Mouse (Mus musculus): ENCODE measurements around the gene Ndufs6.

Gene Ndufs6

DNA sequence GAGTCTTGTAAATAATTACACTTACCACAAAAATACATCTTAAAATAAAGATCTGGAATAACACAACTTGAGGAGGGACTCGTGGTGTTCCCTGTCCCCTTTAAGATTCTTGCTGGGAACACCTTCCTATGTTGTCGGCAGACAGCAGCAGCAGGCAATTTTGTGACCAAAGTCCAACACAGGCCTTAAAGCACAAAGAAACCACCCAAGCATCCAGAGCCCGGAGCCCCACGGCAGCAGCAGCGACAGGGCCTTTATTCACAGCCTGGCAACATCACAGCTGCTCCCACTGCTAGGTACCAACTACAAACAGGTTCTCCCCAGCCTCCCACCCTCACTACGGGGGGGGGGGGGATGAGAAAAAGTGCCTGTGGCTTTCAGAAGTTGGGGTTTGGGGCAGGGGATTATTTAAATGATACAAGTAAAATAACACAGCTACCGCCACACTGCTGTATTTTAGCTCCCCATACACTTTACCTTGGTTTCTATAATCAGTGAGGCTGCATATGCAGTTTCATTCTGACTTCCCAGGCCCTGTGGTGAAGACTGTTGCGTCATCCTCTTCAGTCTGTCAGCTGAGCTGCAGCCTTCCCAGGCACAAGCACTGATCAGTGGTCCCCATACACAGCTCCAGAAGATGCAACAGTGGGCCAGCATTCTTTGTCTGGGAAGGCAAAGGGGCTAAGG lies 22.8 kb downstream of the Ndufs6 start:
- no peak for DNase-seq

GRCm38 (mm10) chr13:73304729-73305128 lies 23.6 kb downstream of the Ndufs6 start:
- no peak for DNase-seq

DNA sequence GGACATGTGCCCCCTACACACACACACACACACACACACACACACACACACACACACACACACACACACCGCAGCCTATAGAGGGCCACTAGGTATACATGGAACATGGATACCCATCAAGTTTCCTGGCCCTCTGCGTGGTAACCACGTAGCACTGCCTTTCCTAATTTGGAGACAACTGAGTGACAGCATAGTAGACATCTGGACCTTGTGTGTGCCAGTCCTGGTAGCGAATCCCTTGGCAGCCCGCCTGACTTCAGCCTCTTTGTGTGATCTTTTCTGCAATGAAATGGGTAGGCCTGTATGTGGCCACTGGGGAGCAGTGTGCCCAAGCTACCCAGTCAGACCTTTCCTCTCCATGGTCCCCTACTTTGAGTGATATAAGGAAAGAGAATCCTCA lies 29.0 kb downstream of the Ndufs6 start:
- DNase-seq, result peak in 1 of 2 experiments; percentile 12

GRCm38 (mm10) chr13:73298717-73299116 lies 29.6 kb downstream of the Ndufs6 start:
- no peak for DNase-seq

GRCm38 (mm10) chr13:73291102-73291501 lies 37.2 kb downstream of the Ndufs6 start:
- no peak for DNase-seq

GRCm38 (mm10) chr13:73290206-73290605 lies 38.1 kb downstream of the Ndufs6 start:
- no peak for DNase-seq

DNA sequence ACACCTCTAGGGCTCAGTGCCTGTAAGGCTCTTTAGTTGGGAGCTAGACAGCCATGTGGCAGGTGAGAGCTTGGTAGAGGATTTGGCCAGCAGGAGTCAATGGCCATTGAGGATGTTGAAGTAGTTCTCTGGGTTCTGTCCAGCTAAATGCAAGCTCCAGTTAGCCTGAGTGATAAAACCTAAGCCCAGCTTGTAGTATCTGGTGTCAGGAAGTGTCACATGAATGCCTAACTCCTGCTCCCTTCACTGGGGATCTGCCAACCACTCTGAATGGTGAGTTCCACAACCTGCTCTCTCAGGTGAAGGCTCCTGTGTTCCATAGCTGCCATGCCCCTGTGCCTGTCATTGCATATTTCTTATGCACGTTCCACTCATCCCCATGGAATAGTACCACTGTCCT lies 44.8 kb downstream of the Ndufs6 start:
- no peak for DNase-seq

DNA sequence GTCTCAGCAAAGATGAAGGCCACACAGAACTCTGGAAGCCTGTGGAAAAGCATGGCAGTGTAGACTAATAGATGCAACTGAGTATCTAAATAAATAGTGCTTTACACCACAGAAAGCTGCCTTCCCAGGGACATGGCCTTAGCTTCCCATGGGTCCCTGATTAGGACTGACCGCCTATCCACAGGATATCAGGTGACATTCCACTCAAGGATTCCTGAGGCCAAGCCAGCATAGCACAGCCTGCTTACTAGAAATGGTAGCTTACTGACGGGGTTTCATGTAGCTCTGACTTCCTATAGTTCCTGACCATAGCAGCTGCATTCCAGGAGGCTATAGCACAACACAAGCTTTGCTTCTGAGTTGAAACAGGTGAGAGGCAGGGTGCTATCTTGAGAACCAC lies 45.9 kb downstream of the Ndufs6 start:
- no peak for DNase-seq

DNA sequence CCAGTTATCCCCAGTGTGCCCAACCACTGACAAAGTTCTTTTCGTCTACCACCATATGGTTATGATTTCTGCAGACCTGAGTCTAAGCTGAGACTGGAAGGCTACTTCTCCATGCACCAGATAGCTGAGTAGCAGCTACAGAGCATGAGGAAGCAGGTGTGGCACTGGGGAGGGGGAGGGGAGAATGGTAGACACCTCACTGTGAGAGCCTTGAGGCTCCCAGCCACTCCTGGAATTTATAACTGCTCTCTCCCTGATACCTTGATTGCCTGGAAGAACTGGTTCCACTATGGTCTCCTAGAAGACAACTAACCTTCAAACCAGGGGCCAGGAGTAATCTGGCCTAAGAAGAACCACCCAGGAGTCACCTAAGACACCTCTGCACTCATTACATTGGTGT lies 49.1 kb downstream of the Ndufs6 start:
- DNase-seq, result no peak

DNA sequence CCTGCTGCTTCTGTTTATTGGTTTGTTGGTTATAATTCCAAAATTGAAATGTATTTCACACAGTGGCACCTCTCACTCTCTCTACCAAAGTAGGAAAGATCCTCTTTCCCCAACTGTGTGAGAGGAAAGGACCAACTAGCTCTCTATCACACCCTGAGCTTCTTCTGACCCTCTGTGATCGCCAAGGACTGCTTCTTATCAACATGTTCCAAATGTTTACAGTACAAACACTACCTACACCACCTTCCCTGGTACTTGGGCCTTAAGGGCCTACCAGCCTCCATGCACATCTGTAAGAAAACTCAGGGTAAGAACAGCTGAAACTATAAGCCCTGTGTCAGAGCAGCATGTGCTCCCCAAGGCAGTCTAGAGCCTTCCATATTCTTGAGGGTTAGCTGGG lies 50.5 kb downstream of the Ndufs6 start:
- DNase-seq, result no peak

DNA sequence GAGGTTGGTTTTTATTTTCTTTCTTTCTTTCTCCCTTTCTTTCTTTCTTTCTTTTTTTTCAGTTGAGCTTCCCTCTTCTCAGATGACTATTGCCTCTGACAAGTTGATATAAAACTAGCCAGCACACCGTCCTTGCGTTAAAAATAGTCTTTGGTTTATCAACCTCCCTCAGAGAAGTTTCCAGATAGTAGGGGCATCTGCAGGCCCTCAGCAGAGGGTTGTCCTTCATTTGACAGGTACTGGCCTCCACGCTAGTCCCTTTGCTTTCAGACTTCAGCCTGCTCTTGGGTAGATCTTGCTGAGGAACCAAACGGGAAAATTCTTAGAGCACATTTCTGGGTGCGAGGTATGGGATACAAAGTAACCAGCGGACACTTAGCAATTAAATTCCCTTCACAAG lies 51.0 kb downstream of the Ndufs6 start:
- DNase-seq, result no peak

GRCm38 (mm10) chr13:73273536-73273935 lies 54.8 kb downstream of the Ndufs6 start:
- DNase-seq, result no peak

GRCm38 (mm10) chr13:73272794-73273282 lies 55.5 kb downstream of the Ndufs6 start:
- DNase-seq, result no peak

DNA sequence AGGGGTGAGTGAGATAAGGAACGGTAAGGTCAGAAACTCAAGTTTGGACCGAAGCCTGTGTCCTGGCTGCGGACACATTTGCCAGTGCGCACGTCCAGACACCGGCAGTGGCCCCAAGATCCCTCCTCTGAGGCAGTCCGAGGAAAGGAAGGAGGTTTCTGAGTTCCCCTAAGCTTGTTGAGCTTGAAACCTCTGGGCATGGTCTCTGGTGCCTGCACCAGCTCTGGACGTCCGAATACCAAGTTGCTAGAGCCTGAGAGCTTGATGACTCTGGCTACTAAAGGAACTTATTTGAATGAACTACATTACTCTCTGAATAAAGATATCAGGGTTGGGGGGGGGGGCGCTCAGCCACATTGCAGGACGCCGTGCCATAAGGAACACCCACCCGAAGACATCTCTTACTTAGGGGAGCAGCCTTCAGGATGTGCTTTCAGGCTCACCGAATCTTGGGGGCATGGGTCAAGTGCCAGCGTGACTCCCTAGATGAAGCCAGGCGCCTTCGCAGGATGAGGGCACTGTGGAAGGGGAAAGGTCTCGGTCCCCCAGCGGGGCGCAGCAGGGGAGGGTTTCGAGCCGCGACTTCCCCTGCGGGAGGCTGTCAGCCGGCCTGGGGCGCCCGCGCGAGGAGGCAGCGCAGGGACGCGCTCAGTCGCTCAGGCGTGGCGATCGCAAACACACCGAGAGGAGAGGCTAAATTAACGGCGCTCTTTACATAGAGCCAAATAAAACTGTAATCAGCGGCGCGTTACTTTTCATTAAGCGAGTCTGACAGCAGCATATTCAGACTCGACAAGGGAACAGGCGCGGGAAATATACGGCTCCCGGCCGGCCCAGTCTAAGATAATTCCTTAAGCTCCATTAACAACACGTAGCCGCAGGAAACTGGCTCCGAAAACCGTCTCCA lies 56.8 kb downstream of the Ndufs6 start:
- DNase-seq, result peak in 1 of 2 experiments; percentile 10

DNA sequence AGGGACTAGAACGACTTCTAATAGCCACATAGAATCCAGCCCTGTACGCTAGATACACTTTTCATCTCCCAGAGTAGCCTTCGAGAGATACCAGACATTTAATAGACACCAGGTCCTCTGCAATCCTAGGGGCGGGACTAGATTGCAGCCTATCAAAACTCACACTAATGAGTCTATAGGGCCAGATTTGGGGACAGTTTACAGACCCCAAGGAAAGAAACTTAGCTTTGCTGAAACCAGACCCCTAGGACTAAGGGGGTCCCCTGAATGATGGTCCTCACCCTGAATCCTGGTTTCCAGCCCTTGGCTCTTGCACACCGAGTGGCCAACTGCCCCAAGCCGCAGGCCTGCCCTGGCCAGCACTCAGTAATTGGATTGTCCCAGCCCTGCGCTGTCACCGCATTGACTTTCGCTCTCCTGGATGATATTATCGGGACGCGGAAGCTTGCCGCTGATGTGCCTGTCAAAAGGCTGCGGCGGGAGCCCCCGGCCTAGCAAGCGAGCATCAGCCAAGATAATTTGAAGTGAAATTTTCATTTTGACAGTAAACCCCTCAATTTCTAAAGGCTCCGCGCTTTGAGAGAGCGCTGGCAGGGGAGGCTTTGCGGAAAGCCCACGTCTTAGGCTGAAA lies 57.8 kb downstream of the Ndufs6 start:
- DNase-seq, result no peak

DNA sequence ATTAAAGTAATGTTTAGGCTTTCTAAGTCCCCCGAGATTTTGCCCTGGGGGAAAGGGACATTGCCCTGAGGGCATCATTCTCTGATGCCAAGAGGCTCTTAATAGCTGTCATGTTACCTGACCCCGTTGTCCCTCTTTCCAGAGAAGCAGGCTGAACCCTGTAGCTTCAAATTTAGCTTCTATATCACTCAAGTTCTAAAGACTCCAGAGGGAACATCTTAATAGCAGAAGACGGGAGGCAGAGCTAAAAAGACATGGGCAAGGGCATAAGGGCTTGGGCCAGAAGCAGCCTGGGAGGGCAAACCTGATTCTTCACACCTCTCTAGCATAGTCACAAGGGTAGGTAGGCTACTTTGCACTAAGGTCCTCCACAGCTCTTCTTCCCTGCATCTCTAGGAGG lies 58.5 kb downstream of the Ndufs6 start:
- DNase-seq, result no peak

Measured in cerebellum, postnatal 14 days (tissue).